Mouse (Mus musculus) intestine, embryonic 16.5 days (tissue): ENCODE measurements around the gene Ttc9c. TPM values are rescaled to one million over a fixed set of nuclear protein-coding genes. Genes with fewer than 3 reads are reported as not detected.

Source experiments
- ATAC-seq: fragments of 200-750 bp; cut with Nextera tagmentation; 2 replicates; pipeline ENCODE4 v1.8.0; 2017; ENCODE audit warnings: moderate TSS enrichment, moderate library complexity
- H3K27ac ChIP-seq: fragments of 300-500 bp; sonication (generic); 2 replicates; pipeline ENCODE4 v1.5.1; 2014; ENCODE audit warnings: mild to moderate bottlenecking, low read length
- H3K27me3 ChIP-seq: fragments of 300-500 bp; sonication (generic); replicated peaks from 2 replicates; pipeline ENCODE4 v1.6.1; 2014; ENCODE audit warnings: low read length, control low read depth, mixed read lengths; ENCODE audit not compliant: control insufficient read depth, insufficient read depth
- H3K36me3 ChIP-seq: fragments of 300-500 bp; sonication (generic); 2 replicates; pipeline ENCODE4 v1.6.1; 2014; ENCODE audit warnings: low read length, control low read depth; ENCODE audit not compliant: control insufficient read depth, insufficient read depth
- H3K4me1 ChIP-seq: fragments of 300-500 bp; sonication (generic); 2 replicates; pipeline ENCODE4 v1.6.1; 2014; ENCODE audit warnings: low read length, control low read depth, mixed read lengths; ENCODE audit not compliant: control insufficient read depth, insufficient read depth
- H3K4me2 ChIP-seq: fragments of 300-500 bp; sonication (generic); 2 replicates; pipeline ENCODE4 v1.6.1; 2014; ENCODE audit warnings: low read depth, low read length, control low read depth
- H3K4me3 ChIP-seq: fragments of 300-500 bp; sonication (generic); 2 replicates; pipeline ENCODE4 v1.5.1; 2014; ENCODE audit warnings: mild to moderate bottlenecking, low read length
- H3K9ac ChIP-seq: fragments of 300-500 bp; sonication (generic); 2 replicates; pipeline ENCODE4 v1.6.1; 2014; ENCODE audit warnings: low read depth, low read length
- H3K9me3 ChIP-seq: fragments of 300-500 bp; sonication (generic); 2 replicates; pipeline ENCODE4 v1.6.1; 2016; ENCODE audit warnings: low read length, control low read depth; ENCODE audit not compliant: control insufficient read depth
- WGBS: fragments of 180-500 bp; shearing (Covaris S2); extraction: QIAGEN DNeasy Blood & Tissue Kit; methylation state at CpG from one replicate; pipeline ENCODE4 v1.1.7; 2014; 5-methylcytosine and 5-hydroxymethylcytosine counted together
- polyA plus RNA-seq: library from polyadenylated mRNA; unstranded; fragments of >200 nt; fragmentation: Nextera tagmentation; extraction: Ambion mirVana; gene quantifications from 2 replicates; pipeline ENCODE4 v1.2.1, GENCODE M21; 2015

Ttc9c gene
- polyA plus RNA-seq, 1 experiment from 2014 or later = 44.0 TPM

DNA sequence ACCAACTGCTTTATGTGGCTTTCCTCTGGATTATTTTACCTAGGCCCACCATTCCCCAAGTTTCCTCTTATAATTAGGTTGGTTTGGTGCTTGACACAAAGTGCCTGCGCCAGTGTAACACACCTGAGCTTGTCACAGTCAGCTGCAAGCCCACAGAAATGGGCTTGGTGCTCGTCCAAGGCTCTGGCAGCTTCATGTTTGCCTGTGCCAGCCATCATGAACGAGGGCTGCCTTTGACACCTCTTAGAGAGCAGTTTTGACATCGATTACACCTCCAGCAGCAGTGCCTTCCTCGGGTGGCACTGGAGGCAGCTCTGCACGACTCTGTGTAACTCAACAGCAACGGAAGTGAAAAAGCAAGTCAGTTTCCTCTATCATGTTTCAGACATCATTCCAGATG lies 29.0 kb downstream of the Ttc9c start:
- Histone ChIP-seq H3K27ac (no peak overlapping the region), H3K4me1 (peaks cover 3% of the 10 kb centered on the region; the same call in 1 of the 2 replicates), H3K9ac (no peak overlapping the region), H3K27me3 (no peaks in the 10 kb centered on the region), H3K4me3 (no peak overlapping the region), H3K9me3 (no peaks in the 10 kb centered on the region), H3K36me3 (peaks cover 15% of the 10 kb centered on the region), H3K4me2 (no peak overlapping the region)
- 82% methylated on average over 7 of the region's 7 CpGs for WGBS
- ATAC-seq = no peak

DNA sequence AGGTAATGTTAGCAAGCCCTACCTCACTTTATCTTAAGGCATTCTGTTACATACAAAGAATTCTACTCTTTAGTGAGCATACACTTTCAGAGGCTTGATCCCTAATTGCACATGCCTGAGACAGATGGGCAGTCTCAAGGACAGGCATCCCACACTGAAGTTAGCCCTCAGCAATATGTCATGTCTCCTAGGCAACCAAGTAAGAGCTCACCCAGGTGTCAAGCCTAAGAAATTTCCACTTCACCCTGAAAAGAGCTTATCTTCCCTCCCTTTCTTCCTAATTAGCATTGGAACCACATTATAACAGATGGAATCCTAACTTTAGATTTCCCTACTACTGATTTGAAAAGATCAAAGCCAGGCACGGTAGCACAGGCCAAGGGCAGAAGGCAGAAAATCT lies 30.0 kb downstream of the Ttc9c start:
- no peak overlapping the region for H3K4me3 ChIP-seq
- no peak overlapping the region for H3K4me2 ChIP-seq
- peaks cover 3% of the 10 kb centered on the region; the same call in 1 of the 2 replicates for H3K4me1 ChIP-seq
- ATAC-seq = no peak
- H3K27ac ChIP-seq = no peak overlapping the region
- H3K9me3 ChIP-seq = no peaks in the 10 kb centered on the region
- no peaks in the 10 kb centered on the region for H3K27me3 ChIP-seq
- no peak overlapping the region for H3K9ac ChIP-seq
- 69% methylated on average over 1 of the region's 1 CpGs for WGBS
- H3K36me3 ChIP-seq = peaks cover 15% of the 10 kb centered on the region

GRCm38 (mm10) chr19:8788521-8788920 lies 30.6 kb downstream of the Ttc9c start:
- 23% methylated on average over 3 of the region's 3 CpGs for WGBS
- no peak for ATAC-seq
- peaks cover 3% of the 10 kb centered on the region; the same call in 1 of the 2 replicates for H3K4me1 ChIP-seq

GRCm38 (mm10) chr19:8786008-8786781 lies 32.9 kb downstream of the Ttc9c start, which contains the start of gene Taf6l:
TSS of gene Taf6l (minus strand) at chr19:8786417.
- H3K4me1 ChIP-seq = peaks cover 3% of the 10 kb centered on the region; the same call in 1 of the 2 replicates
- peak within 1 kb of the TSS; percentile 80 for H3K9ac ChIP-seq
- under 1% methylated on average over 32 of the region's 32 CpGs for WGBS
- H3K36me3 ChIP-seq = peaks cover 11% of the 10 kb centered on the region; the same call in 1 of the 2 replicates
- H3K4me2 ChIP-seq = peak within 1 kb of the TSS; percentile 66
- ATAC-seq = peak; percentile 99
- H3K9me3 ChIP-seq = no peaks in the 10 kb centered on the region
- peak within 1 kb of the TSS; percentile 87 for H3K27ac ChIP-seq
- H3K4me3 ChIP-seq = peak within 1 kb of the TSS; percentile 77
- H3K27me3 ChIP-seq = no peaks in the 10 kb centered on the region

More at GRCm38 (mm10) chr19:8788521-8788920, 30.6 kb downstream of the Ttc9c start:
- Histone ChIP-seq H3K27me3 (no peaks in the 10 kb centered on the region), H3K9ac (no peak overlapping the region), H3K36me3 (peaks cover 9% of the 10 kb centered on the region), H3K9me3 (no peaks in the 10 kb centered on the region), H3K4me2 (no peak overlapping the region), H3K27ac (no peak overlapping the region), H3K4me3 (no peak overlapping the region)

DNA sequence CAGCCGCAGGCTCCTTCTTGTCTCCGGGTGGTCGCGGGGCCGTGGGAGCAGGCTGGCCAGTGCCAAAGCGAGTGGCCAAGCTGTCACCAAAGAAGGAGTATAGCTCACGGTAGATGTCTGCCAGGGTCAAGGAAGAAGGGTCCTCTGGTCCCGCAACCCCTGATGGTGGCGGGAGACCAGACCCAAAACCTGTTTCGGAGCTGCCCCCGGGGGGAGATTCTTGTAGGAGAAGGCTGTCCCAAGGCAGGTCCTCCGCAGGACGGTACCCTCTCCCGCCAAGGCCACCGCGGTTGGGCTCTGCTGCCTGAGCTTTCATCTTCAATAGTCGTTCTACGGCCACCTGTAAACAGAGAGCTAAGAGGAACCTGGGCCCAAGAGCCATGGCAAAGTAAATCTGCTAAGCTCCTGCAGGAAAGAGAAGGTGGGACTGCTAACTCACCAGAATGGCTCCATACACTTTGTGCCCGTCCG lies 44.1 kb downstream of the Ttc9c start:
- 0 out of 2 replicates have a peak, but pooled peaks cover 3% of the 10 kb centered on the region for H3K36me3 ChIP-seq
- ATAC-seq = peak; percentile 21

DNA sequence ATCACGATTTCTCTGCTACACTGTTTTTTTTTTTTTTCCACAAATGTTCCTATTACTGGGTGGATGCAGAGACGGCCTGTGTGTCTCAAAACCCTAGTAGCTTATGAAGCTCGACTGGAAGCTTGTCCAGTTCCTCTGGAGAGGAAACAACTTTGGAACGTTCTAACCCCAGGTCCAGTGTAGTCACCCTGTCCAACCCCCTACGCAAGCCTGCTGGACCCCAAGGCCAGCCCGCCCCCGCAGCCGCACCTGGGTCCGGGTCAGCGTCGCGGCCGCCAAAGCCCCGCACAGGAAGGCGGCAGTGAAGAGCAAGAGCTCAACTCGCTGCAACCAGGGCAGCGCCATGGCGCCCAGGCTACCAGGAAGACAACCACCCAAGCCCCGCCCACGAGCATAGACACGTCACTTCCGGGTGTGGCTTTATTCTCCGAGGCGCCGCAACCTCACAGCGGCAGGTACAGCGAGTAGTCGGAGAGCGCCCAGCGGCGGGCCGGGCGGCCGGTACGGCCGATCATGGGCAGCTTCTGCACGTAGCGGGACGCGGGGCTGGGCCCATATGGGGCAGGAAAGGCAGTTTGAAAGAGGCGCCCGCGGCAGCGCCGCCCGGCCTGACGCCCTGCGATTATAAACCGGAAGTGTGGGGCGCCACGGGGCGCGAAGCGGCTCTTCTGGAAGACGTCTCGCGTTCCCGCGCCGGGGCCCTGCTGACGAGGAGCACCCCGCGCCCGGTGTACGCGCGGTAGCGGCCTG lies 44.9 kb downstream of the Ttc9c start, which contains the start of gene Tmem179b:
Tmem179b (minus strand) TSS at position 382 of the 750 bp plus-strand sequence.
- H3K9me3 ChIP-seq = no peaks in the 10 kb centered on the region
- under 1% methylated on average over 68 of the region's 68 CpGs for WGBS

More for the DNA sequence above, 44.1 kb downstream of the Ttc9c start:
- no peaks in the 10 kb centered on the region for H3K27me3 ChIP-seq
- H3K27ac ChIP-seq = peak overlapping the region; percentile 100
- peak overlapping the region; percentile 97 for H3K9ac ChIP-seq
- H3K4me1 ChIP-seq = peaks cover 21% of the 10 kb centered on the region
- H3K4me3 ChIP-seq = peak overlapping the region; percentile 89
- H3K4me2 ChIP-seq = peak overlapping the region; percentile 95
- 4% methylated on average over 20 of the region's 20 CpGs for WGBS
- no peaks in the 10 kb centered on the region for H3K9me3 ChIP-seq

DNA sequence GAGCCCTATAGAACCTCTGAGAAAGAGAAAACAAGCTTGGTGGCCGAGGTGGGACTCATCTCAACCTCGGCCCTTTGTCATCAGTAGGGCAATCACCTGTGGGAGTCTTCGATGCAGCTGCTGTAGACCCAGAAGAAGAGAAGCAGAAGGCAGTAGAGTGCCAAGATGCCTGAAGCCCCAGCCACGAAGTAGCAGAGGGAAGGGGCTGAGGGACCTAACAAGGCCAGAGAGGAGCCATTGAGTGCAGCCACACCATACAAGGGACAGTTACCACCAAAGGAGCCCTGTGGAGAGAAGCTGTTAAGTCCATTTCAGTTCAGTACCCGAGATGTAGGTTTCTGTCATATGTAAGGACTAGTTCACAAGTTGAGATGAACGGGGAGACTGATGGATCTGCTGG lies 45.7 kb downstream of the Ttc9c start:
- H3K36me3 ChIP-seq = 0 out of 2 replicates have a peak, but pooled peaks cover 5% of the 10 kb centered on the region
- ATAC-seq = no peak
- H3K4me2 ChIP-seq = peak overlapping the region; percentile 95
- H3K9me3 ChIP-seq = no peaks in the 10 kb centered on the region
- peak overlapping the region; percentile 97 for H3K9ac ChIP-seq
- 43% methylated on average over 6 of the region's 6 CpGs for WGBS
- no peaks in the 10 kb centered on the region for H3K27me3 ChIP-seq
- peaks cover 21% of the 10 kb centered on the region for H3K4me1 ChIP-seq
- H3K27ac ChIP-seq = peak overlapping the region; percentile 52; the same call in 1 of the 2 replicates
- H3K4me3 ChIP-seq = peak overlapping the region; percentile 89

More for the DNA sequence above, 44.9 kb downstream of the Ttc9c start, which contains the start of gene Tmem179b:
- Histone ChIP-seq H3K4me1 (peaks cover 21% of the 10 kb centered on the region), H3K9ac (peak within 1 kb of the TSS; percentile 97), H3K27me3 (no peaks in the 10 kb centered on the region), H3K4me2 (peak within 1 kb of the TSS; percentile 95), H3K4me3 (peak within 1 kb of the TSS; percentile 89), H3K36me3 (0 out of 2 replicates have a peak, but pooled peaks cover 5% of the 10 kb centered on the region), H3K27ac (peak within 1 kb of the TSS; percentile 100)
- ATAC-seq = peak; percentile 93

DNA sequence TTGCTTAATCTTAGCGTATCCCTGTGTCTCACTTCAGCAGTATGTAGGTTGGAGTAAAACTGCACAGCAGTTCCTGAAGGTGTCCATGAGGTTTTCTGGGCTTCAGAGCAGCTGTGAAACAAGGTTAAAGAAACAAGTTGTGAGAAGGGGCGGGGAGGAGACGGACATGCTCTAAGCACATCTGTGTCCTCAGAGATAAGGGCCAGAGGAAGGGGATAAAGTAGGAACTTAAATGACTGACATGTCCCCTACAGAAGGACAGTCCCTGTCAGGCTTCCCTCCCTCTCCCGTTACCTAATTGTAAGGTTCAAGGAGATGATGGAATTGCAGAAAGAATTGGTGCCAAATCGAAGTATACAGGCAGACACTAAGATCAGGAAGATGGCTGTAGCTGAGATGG lies 46.1 kb downstream of the Ttc9c start:
- H3K4me3 ChIP-seq = peak overlapping the region; percentile 89
- 75% methylated on average over 5 of the region's 5 CpGs for WGBS
- H3K27me3 ChIP-seq = no peaks in the 10 kb centered on the region
- peak overlapping the region; percentile 97 for H3K9ac ChIP-seq
- no peak for ATAC-seq
- H3K4me2 ChIP-seq = peak overlapping the region; percentile 95
- H3K9me3 ChIP-seq = no peaks in the 10 kb centered on the region
- peaks cover 21% of the 10 kb centered on the region for H3K4me1 ChIP-seq
- H3K36me3 ChIP-seq = 0 out of 2 replicates have a peak, but pooled peaks cover 5% of the 10 kb centered on the region
- H3K27ac ChIP-seq = 0 out of 2 replicates have a peak overlapping the region, but pooled peaks have one; percentile 50
